Mouse (Mus musculus) heart, embryonic 16.5 days (tissue): ENCODE data around the gene 4930435E12Rik. TPM values are rescaled to one million over a fixed set of nuclear protein-coding genes. Genes with fewer than 3 reads are reported as not detected.
A peak's percentile ranks its signal among the peaks of the same experiment; 100 is the strongest.

Source experiments
- ATAC-seq: fragments of 200-750 bp; cut with Nextera tagmentation; replicated peaks from 2 replicates; pipeline ENCODE4 v1.8.0; 2017; ENCODE audit warnings: moderate number of reproducible peaks; ENCODE audit not compliant: insufficient read depth, low FRiP score; ENCODE audit errors: extremely low read depth
- H3K27ac ChIP-seq: fragments of 300-500 bp; sonication (generic); 2 replicates; pipeline ENCODE4 v1.5.1; 2014; ENCODE audit warnings: mild to moderate bottlenecking, low read length, control low read depth, moderate library complexity
- H3K27me3 ChIP-seq: fragments of 300-500 bp; sonication (generic); 2 replicates; pipeline ENCODE4 v1.6.1; 2014; ENCODE audit warnings: low read length, mixed read lengths; ENCODE audit not compliant: control insufficient read depth, insufficient read depth
- H3K36me3 ChIP-seq: fragments of 300-500 bp; sonication (generic); 2 replicates; pipeline ENCODE4 v1.6.1; 2014; ENCODE audit not compliant: control insufficient read depth, insufficient read depth
- H3K4me1 ChIP-seq: fragments of 300-500 bp; sonication (generic); 2 replicates; pipeline ENCODE4 v1.6.1; 2014; ENCODE audit warnings: low read length, mixed read lengths; ENCODE audit not compliant: control insufficient read depth, insufficient read depth
- H3K4me2 ChIP-seq: fragments of 300-500 bp; sonication (generic); 2 replicates; pipeline ENCODE4 v1.6.1; 2014; ENCODE audit warnings: low read depth, mild to moderate bottlenecking, control low read depth, low read length
- H3K4me3 ChIP-seq: fragments of 300-500 bp; sonication (generic); 2 replicates; pipeline ENCODE4 v1.5.1; 2014; ENCODE audit warnings: mild to moderate bottlenecking, control low read depth, low read length
- H3K9ac ChIP-seq: fragments of 300-500 bp; sonication (generic); 2 replicates; pipeline ENCODE4 v1.6.1; 2014; ENCODE audit warnings: low read length, control low read depth
- H3K9me3 ChIP-seq: fragments of 300-500 bp; sonication (generic); replicated peaks from 2 replicates; pipeline ENCODE4 v1.6.1; 2016; ENCODE audit warnings: low read length; ENCODE audit not compliant: control insufficient read depth
- WGBS: fragments of 180-500 bp; shearing (Covaris S2); extraction: QIAGEN DNeasy Blood & Tissue Kit; methylation state at CpG from one replicate; pipeline ENCODE4 v1.1.7; 2014; 5-methylcytosine and 5-hydroxymethylcytosine counted together
- polyA plus RNA-seq: library from polyadenylated mRNA; unstranded; fragments of >200 nt; fragmentation: Nextera tagmentation; extraction: Ambion mirVana; gene quantifications from 2 replicates; pipeline ENCODE4 v1.2.1, GENCODE M21; 2015

Gene 4930435E12Rik
- polyA plus RNA-seq, 1 experiment from 2014 or later: not detected

- H3K27ac ChIP-seq: peak within 1 kb of the TSS; percentile 1; the same call in 1 of the 2 replicates
- no peaks in the 10 kb centered on the region for H3K27me3 ChIP-seq
- no peaks in the 10 kb centered on the region for H3K9me3 ChIP-seq
- H3K4me2 ChIP-seq: peak within 1 kb of the TSS; percentile 20; the same call in 1 of the 2 replicates
- no peak within 1 kb of the TSS for H3K4me3 ChIP-seq
- H3K36me3 ChIP-seq: no peaks in the 10 kb centered on the region
- H3K4me1 ChIP-seq: 0 out of 2 replicates have a peak, but pooled peaks cover 3% of the 10 kb centered on the region
- peak; percentile 55; the same call in 1 of the 2 replicates for ATAC-seq
- WGBS: 18% methylated on average over 10 of the region's 10 CpGs
- no peak within 1 kb of the TSS for H3K9ac ChIP-seq
These were observed 28.5 kb downstream of the 4930435E12Rik start, which contains the start of gene Upk1b for GRCm38 (mm10) chr16:38800091-38800490. Gene Upk1b, minus strand, starts transcription at chr16:38800328.

- WGBS: 72% methylated on average over 3 of the region's 3 CpGs
- no peak overlapping the region for H3K4me2 ChIP-seq
- no peak overlapping the region for H3K9ac ChIP-seq
- no peaks in the 10 kb centered on the region for H3K27me3 ChIP-seq
- H3K4me1 ChIP-seq: 0 out of 2 replicates have a peak, but pooled peaks cover 3% of the 10 kb centered on the region
- no peaks in the 10 kb centered on the region for H3K9me3 ChIP-seq
- H3K36me3 ChIP-seq: no peaks in the 10 kb centered on the region
- ATAC-seq: no peak
- no peak overlapping the region for H3K4me3 ChIP-seq
- H3K27ac ChIP-seq: no peak overlapping the region
These were observed 29.5 kb downstream of the 4930435E12Rik start for GRCm38 (mm10) chr16:38798957-38799450.

GRCm38 (mm10) chr16:38793120-38793519, 35.4 kb downstream of the 4930435E12Rik start:
- Histone ChIP-seq H3K4me2 (peak overlapping the region; percentile 57), H3K27ac (peak overlapping the region; percentile 47), H3K9ac (peak overlapping the region; percentile 35; the same call in 1 of the 2 replicates), H3K27me3 (no peaks in the 10 kb centered on the region), H3K4me1 (peaks cover 13% of the 10 kb centered on the region), H3K4me3 (peak overlapping the region; percentile 14), H3K36me3 (no peaks in the 10 kb centered on the region), H3K9me3 (no peaks in the 10 kb centered on the region)
- 34% methylated on average over 6 of the region's 6 CpGs for WGBS
- peak; percentile 87 for ATAC-seq

- no peak for ATAC-seq
- 78% methylated on average over 3 of the region's 3 CpGs for WGBS
- H3K9me3 ChIP-seq: no peaks in the 10 kb centered on the region
These were observed 38.6 kb downstream of the 4930435E12Rik start for GRCm38 (mm10) chr16:38789966-38790365.

GRCm38 (mm10) chr16:38789016-38789415, 39.5 kb downstream of the 4930435E12Rik start:
- no peak for ATAC-seq
- no peaks in the 10 kb centered on the region for H3K27me3 ChIP-seq
- H3K4me1 ChIP-seq: peaks cover 13% of the 10 kb centered on the region
- no peak overlapping the region for H3K4me2 ChIP-seq
- no peaks in the 10 kb centered on the region for H3K36me3 ChIP-seq
- H3K27ac ChIP-seq: no peak overlapping the region
- H3K9ac ChIP-seq: no peak overlapping the region
- 67% methylated on average over 2 of the region's 2 CpGs for WGBS
- H3K4me3 ChIP-seq: no peak overlapping the region
- no peaks in the 10 kb centered on the region for H3K9me3 ChIP-seq

More at GRCm38 (mm10) chr16:38789966-38790365, 38.6 kb downstream of the 4930435E12Rik start:
- Histone ChIP-seq H3K27ac (no peak overlapping the region), H3K4me3 (no peak overlapping the region), H3K27me3 (no peaks in the 10 kb centered on the region), H3K4me2 (no peak overlapping the region), H3K9ac (no peak overlapping the region), H3K36me3 (no peaks in the 10 kb centered on the region), H3K4me1 (peaks cover 13% of the 10 kb centered on the region)

GRCm38 (mm10) chr16:38785301-38785700, 43.2 kb downstream of the 4930435E12Rik start:
- WGBS: 49% methylated on average over 7 of the region's 7 CpGs

GRCm38 (mm10) chr16:38782524-38783067, 46.0 kb downstream of the 4930435E12Rik start:
- WGBS: 42% methylated on average over 2 of the region's 2 CpGs
- no peak overlapping the region for H3K4me2 ChIP-seq
- no peaks in the 10 kb centered on the region for H3K27me3 ChIP-seq
- no peaks in the 10 kb centered on the region for H3K36me3 ChIP-seq
- no peaks in the 10 kb centered on the region for H3K4me1 ChIP-seq
- no peak for ATAC-seq
- H3K9me3 ChIP-seq: no peaks in the 10 kb centered on the region
- no peak overlapping the region for H3K27ac ChIP-seq
- no peak overlapping the region for H3K9ac ChIP-seq
- no peak overlapping the region for H3K4me3 ChIP-seq

More at GRCm38 (mm10) chr16:38785301-38785700, 43.2 kb downstream of the 4930435E12Rik start:
- Histone ChIP-seq H3K4me3 (no peak overlapping the region), H3K36me3 (no peaks in the 10 kb centered on the region), H3K4me2 (no peak overlapping the region), H3K9ac (no peak overlapping the region), H3K27me3 (no peaks in the 10 kb centered on the region), H3K27ac (no peak overlapping the region), H3K4me1 (no peaks in the 10 kb centered on the region), H3K9me3 (no peaks in the 10 kb centered on the region)
- no peak for ATAC-seq

GRCm38 (mm10) chr16:38781946-38782345, 46.6 kb downstream of the 4930435E12Rik start:
- Histone ChIP-seq H3K9me3 (no peaks in the 10 kb centered on the region), H3K27ac (no peak overlapping the region), H3K9ac (no peak overlapping the region), H3K4me1 (no peaks in the 10 kb centered on the region), H3K4me3 (no peak overlapping the region), H3K36me3 (no peaks in the 10 kb centered on the region), H3K4me2 (no peak overlapping the region), H3K27me3 (no peaks in the 10 kb centered on the region)
- 52% methylated on average over 2 of the region's 2 CpGs for WGBS
- no peak for ATAC-seq

GRCm38 (mm10) chr16:38780960-38781572, 47.5 kb downstream of the 4930435E12Rik start:
- Histone ChIP-seq H3K4me2 (no peak overlapping the region), H3K27me3 (no peaks in the 10 kb centered on the region), H3K9me3 (no peaks in the 10 kb centered on the region), H3K27ac (no peak overlapping the region), H3K4me1 (no peaks in the 10 kb centered on the region), H3K36me3 (no peaks in the 10 kb centered on the region), H3K9ac (no peak overlapping the region), H3K4me3 (no peak overlapping the region)
- WGBS: 94% methylated on average over 7 of the region's 7 CpGs
- ATAC-seq: no peak
